Mouse (Mus musculus): ENCODE measurements around the gene Map1s. TPM values are rescaled to one million over a fixed set of nuclear protein-coding genes. Genes with fewer than 3 reads are reported as not detected.
A peak's percentile ranks its signal among the peaks of the same experiment; 100 is the strongest.

The Map1s gene
- polyA plus RNA-seq, 1 experiment from 2014 or later, result 30.9 TPM

MicroRNA genes within 50 kb of the gene (microRNA counts, 519-probe panel; counts per million panel counts)
- microRNA mmu-miR-1969, result 582 counts per million, percentile 70 among the panel's probes with 10 or more counts

Small RNAs within 50 kb of the gene (microRNA-seq; reads per million reads assigned to microRNA genes)
- 2.1 reads per million for gene Mir1969
- not detected for gene Mir7067

Other genes with a start within 250 kb of the Map1s start
- 19.6 and 24.2 TPM in 2 replicates for gene Pgpep1, start 245.5 kb upstream of the Map1s start, polyA plus RNA-seq (2016; fragmentation: Nextera tagmentation; extraction: Ambion mirVana)
- gene Lsm4, start 232.7 kb upstream of the Map1s start, polyA plus RNA-seq (2016; fragmentation: Nextera tagmentation; extraction: Ambion mirVana), result 266 and 269 TPM in 2 replicates
- 59.5 and 66.8 TPM in 2 replicates for gene Jund, start 207.0 kb upstream of the Map1s start, polyA plus RNA-seq (2016; fragmentation: Nextera tagmentation; extraction: Ambion mirVana)
- not detected in 2 replicates for gene Iqcn, start 202.5 kb upstream of the Map1s start, polyA plus RNA-seq (2016; fragmentation: Nextera tagmentation; extraction: Ambion mirVana)
- gene Gm3336, start 187.4 kb upstream of the Map1s start, polyA plus RNA-seq (2016; fragmentation: Nextera tagmentation; extraction: Ambion mirVana), result not detected in 2 replicates
- gene Pde4c, start 182.2 kb upstream of the Map1s start, polyA plus RNA-seq (2016; fragmentation: Nextera tagmentation; extraction: Ambion mirVana), result 0.56 and 0.71 TPM in 2 replicates
- 3.3 and 3.9 TPM in 2 replicates for gene Rab3a, start 151.3 kb upstream of the Map1s start, polyA plus RNA-seq (2016; fragmentation: Nextera tagmentation; extraction: Ambion mirVana)
- gene Mpv17l2, start 145.0 kb upstream of the Map1s start, polyA plus RNA-seq (2016; fragmentation: Nextera tagmentation; extraction: Ambion mirVana), result 52.2 and 52.7 TPM in 2 replicates
- gene Pik3r2, start 129.2 kb upstream of the Map1s start, polyA plus RNA-seq (2016; fragmentation: Nextera tagmentation; extraction: Ambion mirVana), result 23.3 and 27.3 TPM in 2 replicates
- 9.8 and 10.4 TPM in 2 replicates for gene Mast3, start 100.9 kb upstream of the Map1s start, polyA plus RNA-seq (2016; fragmentation: Nextera tagmentation; extraction: Ambion mirVana)
- gene Il12rb1, start 97.5 kb upstream of the Map1s start, polyA plus RNA-seq (2016; fragmentation: Nextera tagmentation; extraction: Ambion mirVana), result 0.18 and 0.22 TPM in 2 replicates
- gene Arrdc2, start 66.2 kb upstream of the Map1s start, polyA plus RNA-seq (2016; fragmentation: Nextera tagmentation; extraction: Ambion mirVana), result 16.1 and 17.8 TPM in 2 replicates
- 0.55 and 0.72 TPM in 2 replicates for gene Kcnn1, start 42.7 kb upstream of the Map1s start, polyA plus RNA-seq (2016; fragmentation: Nextera tagmentation; extraction: Ambion mirVana)
- 78.8 and 81.1 TPM in 2 replicates for gene Ccdc124, start 32.0 kb upstream of the Map1s start, polyA plus RNA-seq (2016; fragmentation: Nextera tagmentation; extraction: Ambion mirVana)
- gene Slc5a5, start 13.2 kb upstream of the Map1s start, polyA plus RNA-seq (2016; fragmentation: Nextera tagmentation; extraction: Ambion mirVana), result 0.08 and 0.11 TPM in 2 replicates
- 3,066 and 3,170 TPM in 2 replicates for gene Rpl18a, start 8.5 kb upstream of the Map1s start, polyA plus RNA-seq (2016; fragmentation: Nextera tagmentation; extraction: Ambion mirVana)

Measured in liver, embryonic 12.5 days (tissue).